Mouse (Mus musculus) hindbrain, embryonic 11.5 days (tissue): ENCODE measurements around the gene Kcnk1. TPM values are rescaled to one million over a fixed set of nuclear protein-coding genes. Genes with fewer than 3 reads are reported as not detected.

Source experiments
- ATAC-seq: fragments of 200-750 bp; cut with Nextera tagmentation; 2 replicates; pipeline ENCODE4 v1.8.0; 2017; ENCODE audit warnings: mild to moderate bottlenecking, moderate TSS enrichment, moderate library complexity; ENCODE audit not compliant: low FRiP score
- DNase-seq: peaks from one replicate; pipeline ENCODE4 v3.0.0-alpha.2; 2015; ENCODE audit warnings: low spot score
- H3K27ac ChIP-seq: fragments of 300-500 bp; sonication (generic); 2 replicates; pipeline ENCODE4 v1.5.1; 2014; ENCODE audit warnings: mild to moderate bottlenecking, low read depth, low read length
- H3K27me3 ChIP-seq: fragments of 300-500 bp; sonication (generic); 2 replicates; pipeline ENCODE4 v1.6.1; 2014; ENCODE audit warnings: mild to moderate bottlenecking, low read length, moderate library complexity, mixed read lengths; ENCODE audit not compliant: control insufficient read depth, insufficient read depth
- H3K36me3 ChIP-seq: fragments of 300-500 bp; sonication (generic); 2 replicates; pipeline ENCODE4 v1.6.1; 2014; ENCODE audit warnings: mild to moderate bottlenecking, low read length, moderate library complexity, mixed read lengths; ENCODE audit not compliant: control insufficient read depth, insufficient read depth
- H3K4me1 ChIP-seq: fragments of 300-500 bp; sonication (generic); replicated peaks from 2 replicates; pipeline ENCODE4 v1.6.1; 2014; ENCODE audit warnings: low read length, mixed read lengths; ENCODE audit not compliant: control insufficient read depth, insufficient read depth
- H3K4me2 ChIP-seq: fragments of 300-500 bp; sonication (generic); replicated peaks from 2 replicates; pipeline ENCODE4 v1.6.1; 2014; ENCODE audit warnings: mild to moderate bottlenecking, low read depth, low read length
- H3K4me3 ChIP-seq: fragments of 300-500 bp; sonication (generic); 2 replicates; pipeline ENCODE4 v1.5.1; 2014; ENCODE audit warnings: low read depth, low read length
- H3K9ac ChIP-seq: fragments of 300-500 bp; sonication (generic); 2 replicates; pipeline ENCODE4 v1.6.1; 2014; ENCODE audit warnings: low read depth, low read length
- H3K9me3 ChIP-seq: fragments of 300-500 bp; sonication (generic); 2 replicates; pipeline ENCODE4 v1.6.1; 2016; ENCODE audit warnings: low read length; ENCODE audit not compliant: control insufficient read depth
- WGBS: fragments of 180-500 bp; shearing (Covaris S2); extraction: QIAGEN DNeasy Blood & Tissue Kit; methylation state at CpG from one replicate; pipeline ENCODE4 v1.1.7; 2014; 5-methylcytosine and 5-hydroxymethylcytosine counted together
- polyA plus RNA-seq: library from polyadenylated mRNA; unstranded; fragments of >200 nt; fragmentation: Nextera tagmentation; extraction: Ambion mirVana; gene quantifications from 2 replicates; pipeline ENCODE4 v1.2.1, GENCODE M21; 2014

Gene Kcnk1
- polyA plus RNA-seq, 1 experiment from 2014 or later = 9.6 TPM

DNA sequence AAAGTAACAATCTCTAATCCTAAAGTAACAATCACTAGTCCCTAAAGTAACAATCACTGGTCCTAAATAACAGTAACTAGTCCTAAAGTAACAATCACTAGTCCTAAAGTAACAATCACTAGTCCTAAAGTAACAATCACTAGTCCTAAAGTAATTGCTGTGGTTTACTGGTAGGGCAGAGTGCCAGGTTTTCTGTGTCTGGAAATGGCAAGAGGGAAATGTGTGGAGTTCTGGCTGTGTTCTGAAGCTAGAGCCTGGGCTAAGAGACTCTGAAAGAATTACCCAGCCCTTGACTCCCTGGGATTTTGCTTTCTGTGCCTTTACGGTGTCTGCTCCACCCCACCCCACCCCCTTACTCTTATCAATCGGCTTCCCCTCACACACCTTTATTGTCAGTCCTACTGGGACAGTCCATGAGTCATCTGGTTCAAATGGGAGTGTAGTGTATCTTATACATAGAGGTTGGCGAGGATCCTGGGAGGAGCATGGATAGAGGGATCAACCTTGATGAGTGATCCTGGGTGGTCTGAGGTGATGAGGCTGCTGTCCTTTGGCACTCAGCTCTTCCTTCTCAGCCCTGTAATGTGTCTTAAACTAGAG is 28.8 kb downstream of the Kcnk1 start:
- Histone ChIP-seq H3K4me3 (no peak overlapping the region), H3K36me3 (no peaks in the 10 kb centered on the region), H3K9ac (no peak overlapping the region), H3K4me1 (no peaks in the 10 kb centered on the region), H3K27me3 (no peaks in the 10 kb centered on the region), H3K9me3 (no peaks in the 10 kb centered on the region), H3K4me2 (no peak overlapping the region), H3K27ac (no peak overlapping the region)
- WGBS = 83% methylated on average over 3 of the region's 3 CpGs
- DNase-seq (no peak), ATAC-seq (no peak)

DNA sequence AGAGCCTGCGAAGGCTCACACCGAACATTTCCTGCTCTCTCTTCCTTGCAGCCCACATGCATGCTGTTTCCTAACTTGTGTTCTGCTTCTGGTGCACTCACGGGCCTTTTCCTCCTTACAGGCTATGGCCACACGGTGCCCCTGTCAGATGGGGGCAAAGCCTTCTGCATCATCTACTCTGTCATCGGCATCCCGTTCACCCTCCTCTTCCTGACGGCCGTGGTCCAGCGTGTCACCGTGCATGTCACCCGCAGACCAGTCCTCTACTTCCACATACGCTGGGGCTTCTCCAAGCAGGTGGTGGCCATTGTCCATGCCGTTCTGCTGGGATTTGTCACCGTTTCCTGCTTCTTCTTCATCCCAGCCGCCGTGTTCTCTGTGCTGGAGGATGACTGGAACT is 29.9 kb downstream of the Kcnk1 start:
- Histone ChIP-seq H3K4me3 (no peak overlapping the region), H3K9ac (no peak overlapping the region), H3K27me3 (no peaks in the 10 kb centered on the region), H3K36me3 (no peaks in the 10 kb centered on the region), H3K9me3 (no peaks in the 10 kb centered on the region), H3K4me1 (no peaks in the 10 kb centered on the region), H3K4me2 (no peak overlapping the region), H3K27ac (no peak overlapping the region)
- WGBS = 94% methylated on average over 16 of the region's 16 CpGs
- DNase-seq (no peak), ATAC-seq (no peak)

DNA sequence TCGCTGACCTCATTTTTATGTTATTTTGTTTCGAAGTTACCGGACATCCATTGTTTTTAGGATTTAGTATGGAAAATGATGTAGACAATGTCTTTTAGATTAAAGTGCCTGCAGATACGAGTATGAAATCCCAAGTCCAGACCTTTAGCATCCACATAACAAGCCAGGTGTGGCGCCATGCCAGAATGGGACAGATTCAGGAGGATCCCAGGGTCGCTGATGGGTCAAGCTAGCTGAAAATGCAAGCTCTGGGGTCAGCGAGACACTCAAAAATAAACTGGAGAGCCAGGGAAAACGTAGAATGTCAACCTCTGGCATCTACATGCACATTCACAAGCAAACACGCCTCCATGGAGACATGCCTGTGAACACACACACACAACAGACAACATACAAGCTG is 31.2 kb downstream of the Kcnk1 start:
- no peaks in the 10 kb centered on the region for H3K4me1 ChIP-seq
- no peak overlapping the region for H3K9ac ChIP-seq
- ATAC-seq (no peak), DNase-seq (no peak)
- no peaks in the 10 kb centered on the region for H3K36me3 ChIP-seq
- H3K27me3 ChIP-seq = no peaks in the 10 kb centered on the region
- no peaks in the 10 kb centered on the region for H3K9me3 ChIP-seq
- no peak overlapping the region for H3K4me3 ChIP-seq
- H3K4me2 ChIP-seq = no peak overlapping the region
- 87% methylated on average over 9 of the region's 9 CpGs for WGBS
- H3K27ac ChIP-seq = no peak overlapping the region

DNA sequence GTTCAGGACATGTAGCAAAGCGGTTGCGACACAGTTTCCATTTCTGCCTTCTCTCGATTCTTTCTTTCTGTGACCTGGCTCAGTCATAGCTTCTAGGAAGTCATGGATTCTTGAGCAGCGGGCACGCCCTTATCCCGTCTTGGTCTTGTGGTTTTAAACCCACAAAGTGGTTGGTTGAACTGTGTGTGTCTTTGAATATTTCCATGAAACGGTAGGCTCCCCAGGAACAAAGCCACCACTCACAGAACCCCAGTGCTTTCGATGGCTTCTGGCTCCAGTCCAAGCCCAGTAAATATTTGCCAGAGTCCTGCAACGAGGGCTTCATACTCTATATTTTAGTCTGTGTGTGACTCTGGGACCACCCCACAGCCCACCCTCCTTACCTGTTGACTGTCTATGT is 31.6 kb downstream of the Kcnk1 start:
- Histone ChIP-seq H3K9me3 (no peaks in the 10 kb centered on the region), H3K4me1 (no peaks in the 10 kb centered on the region), H3K4me3 (no peak overlapping the region), H3K27me3 (no peaks in the 10 kb centered on the region), H3K27ac (no peak overlapping the region), H3K9ac (no peak overlapping the region), H3K36me3 (no peaks in the 10 kb centered on the region), H3K4me2 (no peak overlapping the region)
- no peak for ATAC-seq
- 90% methylated on average over 9 of the region's 9 CpGs for WGBS
- no peak for DNase-seq

DNA sequence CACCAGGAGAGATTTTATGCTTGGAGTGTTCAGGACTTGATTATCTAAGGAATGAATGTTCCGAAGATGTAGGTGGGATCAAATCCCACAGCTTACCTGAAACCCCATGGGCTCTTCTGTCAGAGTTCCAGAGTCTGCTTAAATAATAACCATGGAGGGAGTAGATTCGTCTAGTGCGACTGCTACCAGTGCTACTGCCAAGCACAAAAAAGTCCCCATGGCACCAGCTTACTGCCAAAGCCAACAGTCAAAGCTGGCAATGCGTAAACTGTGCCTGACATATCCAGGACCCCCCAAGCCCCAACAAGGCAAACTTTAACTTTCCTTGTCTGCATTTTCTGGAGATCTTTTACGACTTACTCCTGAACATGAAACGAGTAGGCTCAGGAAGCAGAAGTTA is 32.5 kb downstream of the Kcnk1 start:
- Histone ChIP-seq H3K36me3 (no peaks in the 10 kb centered on the region), H3K27me3 (no peaks in the 10 kb centered on the region), H3K9me3 (no peaks in the 10 kb centered on the region), H3K27ac (no peak overlapping the region), H3K4me1 (no peaks in the 10 kb centered on the region), H3K4me2 (no peak overlapping the region), H3K9ac (no peak overlapping the region), H3K4me3 (no peak overlapping the region)
- ATAC-seq (no peak), DNase-seq (no peak)
- WGBS = 89% methylated on average over 6 of the region's 6 CpGs

DNA sequence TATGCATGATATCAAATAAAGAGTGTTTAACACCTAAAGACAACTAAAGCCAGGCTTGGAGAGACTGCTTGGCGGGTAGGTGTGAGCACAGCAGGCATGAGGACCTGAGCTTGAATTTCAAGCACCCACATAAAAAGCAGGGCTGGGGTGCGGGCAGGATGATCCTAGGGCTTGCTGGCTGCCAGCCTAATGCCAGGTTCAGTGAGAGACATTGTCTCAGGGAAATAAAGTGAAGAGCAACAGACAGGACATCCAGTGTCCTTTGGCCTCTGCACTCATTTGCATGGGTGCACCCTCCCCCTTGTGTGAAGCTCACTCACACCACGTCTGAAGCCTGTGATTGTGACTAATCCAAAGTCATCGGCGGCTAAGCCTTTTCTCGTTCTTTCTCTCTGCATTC is 34.0 kb downstream of the Kcnk1 start:
- no peak overlapping the region for H3K4me3 ChIP-seq
- no peaks in the 10 kb centered on the region for H3K27me3 ChIP-seq
- no peak overlapping the region for H3K4me2 ChIP-seq
- no peak overlapping the region for H3K9ac ChIP-seq
- H3K4me1 ChIP-seq = no peaks in the 10 kb centered on the region
- no peaks in the 10 kb centered on the region for H3K36me3 ChIP-seq
- WGBS = 82% methylated on average over 6 of the region's 6 CpGs
- no peak for DNase-seq
- H3K9me3 ChIP-seq = no peaks in the 10 kb centered on the region
- H3K27ac ChIP-seq = no peak overlapping the region
- no peak for ATAC-seq

DNA sequence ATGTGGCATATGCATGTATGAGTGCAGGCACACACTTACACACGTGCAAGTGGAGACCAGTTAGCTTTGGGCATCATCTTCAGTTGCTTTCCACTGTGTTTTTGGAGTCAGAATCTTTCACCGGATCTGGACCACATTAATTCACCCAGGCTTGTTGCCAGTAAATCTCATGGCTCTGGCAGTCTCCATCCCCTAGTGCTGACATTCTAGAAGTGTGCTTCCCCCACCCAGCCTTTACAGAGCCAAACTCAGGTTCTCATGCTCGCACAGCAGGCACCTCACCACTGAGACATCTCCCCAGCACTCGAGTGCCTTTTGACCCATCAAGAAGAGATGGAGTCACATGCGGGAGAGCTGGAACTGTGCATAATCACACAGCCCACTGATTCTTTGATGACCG is 37.8 kb downstream of the Kcnk1 start:
- WGBS = 79% methylated on average over 6 of the region's 6 CpGs
- H3K27ac ChIP-seq = no peak overlapping the region

DNA sequence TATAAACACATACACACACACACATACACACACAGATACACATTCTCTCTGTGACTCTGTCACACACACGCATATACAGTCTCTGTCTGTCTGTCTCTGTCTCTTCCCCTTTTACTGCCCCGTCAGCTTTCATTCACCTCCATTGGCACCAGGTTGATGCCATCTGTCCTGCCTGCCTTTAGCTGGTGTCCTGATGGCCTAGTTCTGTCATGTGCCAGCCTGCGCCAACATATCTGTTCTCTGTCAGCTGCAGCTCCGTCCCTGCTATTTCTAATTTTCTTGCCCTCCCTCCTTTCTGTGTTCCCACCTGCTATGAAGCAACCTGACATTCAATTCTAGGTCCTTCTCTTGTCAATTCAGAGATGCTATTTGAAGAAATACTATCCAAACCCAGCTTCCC is 40.1 kb downstream of the Kcnk1 start:
- Histone ChIP-seq H3K4me2 (no peak overlapping the region), H3K4me3 (no peak overlapping the region), H3K9ac (no peak overlapping the region), H3K36me3 (no peaks in the 10 kb centered on the region), H3K4me1 (no peaks in the 10 kb centered on the region), H3K9me3 (no peaks in the 10 kb centered on the region), H3K27ac (no peak overlapping the region), H3K27me3 (no peaks in the 10 kb centered on the region)
- whole genome bisulfite sequencing = 92% methylated on average over 4 of the region's 4 CpGs
- ATAC-seq (no peak), DNase-seq (no peak)

More for the DNA sequence above, 37.8 kb downstream of the Kcnk1 start:
- H3K27me3 ChIP-seq = no peaks in the 10 kb centered on the region
- H3K36me3 ChIP-seq = no peaks in the 10 kb centered on the region
- H3K9ac ChIP-seq = no peak overlapping the region
- no peak for ATAC-seq
- H3K9me3 ChIP-seq = no peaks in the 10 kb centered on the region
- no peaks in the 10 kb centered on the region for H3K4me1 ChIP-seq
- no peak for DNase-seq
- H3K4me2 ChIP-seq = no peak overlapping the region
- no peak overlapping the region for H3K4me3 ChIP-seq

DNA sequence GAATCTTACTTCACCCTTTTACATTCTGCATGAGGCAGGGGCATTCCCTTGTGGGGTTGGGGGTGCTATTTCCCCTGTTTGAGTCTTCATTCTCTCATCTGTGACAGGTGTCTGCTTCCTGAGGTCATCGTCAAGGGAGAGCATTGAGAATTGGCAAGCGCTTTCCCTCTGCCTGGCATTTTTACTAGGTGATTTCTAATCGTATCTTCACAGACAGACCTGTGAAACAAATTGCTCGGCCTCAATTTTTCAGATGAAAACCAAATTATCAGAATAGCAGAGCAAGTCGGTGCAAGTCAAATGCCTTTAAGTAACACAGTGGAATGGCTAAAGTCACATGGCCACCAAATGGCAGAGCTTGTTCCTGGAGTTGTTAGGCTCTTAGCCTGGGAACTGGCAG is 41.4 kb downstream of the Kcnk1 start:
- no peak overlapping the region for H3K9ac ChIP-seq
- H3K27me3 ChIP-seq = no peaks in the 10 kb centered on the region
- no peak for ATAC-seq
- WGBS = 86% methylated on average over 5 of the region's 5 CpGs
- no peaks in the 10 kb centered on the region for H3K9me3 ChIP-seq
- H3K4me2 ChIP-seq = no peak overlapping the region
- H3K4me1 ChIP-seq = no peaks in the 10 kb centered on the region
- H3K36me3 ChIP-seq = no peaks in the 10 kb centered on the region
- no peak overlapping the region for H3K27ac ChIP-seq
- no peak overlapping the region for H3K4me3 ChIP-seq
- no peak for DNase-seq
